ENCODE assay signal across 18 mouse cellular contexts in the genomic region with DNA sequence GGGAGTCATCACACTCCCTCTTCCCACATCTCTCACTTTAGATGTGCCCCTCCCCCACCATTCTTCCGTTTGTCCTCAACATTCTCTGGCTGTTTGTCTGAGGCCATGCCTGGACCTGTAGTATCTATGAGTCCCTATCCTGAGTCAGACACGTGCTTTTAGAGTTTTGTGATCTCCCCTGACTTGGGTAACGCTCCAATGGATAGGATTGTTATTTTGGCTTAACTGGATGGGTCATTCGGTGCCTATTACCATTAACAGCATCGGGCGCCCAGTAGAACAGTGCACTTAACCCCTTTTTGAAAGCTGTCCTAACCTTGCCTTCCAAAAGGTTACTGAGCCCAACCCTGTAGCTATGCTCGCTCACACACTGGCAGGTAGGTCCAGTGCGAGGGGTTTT.
"Had no signal": no experiment of that assay in that cellular context is flagged by ENCODE, and none has a peak within 500 bp of the region (broad histone marks: within the 10 kb centered on the region; RNA-seq: fewer than 3 reads in every experiment).

No protein-coding gene starts in this region.

- H3K36me3 ChIP-seq: midbrain, embryonic 10.5 days; midbrain, embryonic 12.5 days; neural tube, embryonic 13.5 days; neural tube, embryonic 15.5 days; stomach, embryonic 15.5 days had no signal

- H3K4me2 ChIP-seq: lung, embryonic 14.5 days; midbrain, embryonic 12.5 days; neural tube, embryonic 13.5 days; neural tube, embryonic 15.5 days; stomach, embryonic 15.5 days had no signal

- H3K27me3 ChIP-seq: midbrain, embryonic 12.5 days; neural tube, embryonic 13.5 days; neural tube, embryonic 15.5 days; stomach, embryonic 15.5 days had no signal

- H3K27ac ChIP-seq: midbrain, embryonic 10.5 days; midbrain, embryonic 12.5 days; neural tube, embryonic 13.5 days; neural tube, embryonic 15.5 days; stomach, embryonic 15.5 days; stomach, postnatal 0 days had no signal

- H3K4me1 ChIP-seq: midbrain, embryonic 10.5 days; midbrain, embryonic 12.5 days; neural tube, embryonic 13.5 days; neural tube, embryonic 15.5 days; stomach, embryonic 15.5 days had no signal

- H3K4me3 ChIP-seq: midbrain, embryonic 10.5 days; midbrain, embryonic 12.5 days; myocyte; neural tube, embryonic 13.5 days; neural tube, embryonic 15.5 days; stomach, embryonic 15.5 days had no signal

- ATAC-seq: midbrain, embryonic 16.5 days had no signal

- H3K9me3 ChIP-seq: midbrain, embryonic 10.5 days; midbrain, embryonic 12.5 days; neural tube, embryonic 13.5 days; neural tube, embryonic 15.5 days; stomach, embryonic 15.5 days had no signal

- DNase-seq: lung, adult 18-20 months; lung, embryonic 14.5 days; lung, postnatal 10 days; lung, postnatal 4 days; midbrain, embryonic 14.5 days; retina, postnatal 1 day; right cerebral cortex, adult 18-20 months; thymus, adult 2 months; thymus, postnatal 25 days; thymus, postnatal 4 days had no signal

- H3K9ac ChIP-seq: lung, embryonic 14.5 days; midbrain, embryonic 12.5 days; neural tube, embryonic 13.5 days; neural tube, embryonic 15.5 days; stomach, embryonic 15.5 days had no signal
